Mouse (Mus musculus) megakaryocyte, embryonic 14.5 days (primary cell): Measurements from ENCODE around the gene Smim6. TPM values are rescaled to one million over a fixed set of nuclear protein-coding genes. Genes with fewer than 3 reads are reported as not detected.

ENCODE experiments used
- H3K27me3 ChIP-seq: replicated peaks from 2 replicates; pipeline ENCODE3; 2012; ENCODE audit warnings: inconsistent platforms
- H3K36me3 ChIP-seq: replicated peaks from 2 replicates; pipeline ENCODE3; 2012; ENCODE audit warnings: low read length, inconsistent platforms, mixed read lengths
- H3K4me1 ChIP-seq: 2 replicates; pipeline ENCODE4 v1.6.1; 2012; ENCODE audit warnings: inconsistent platforms
- H3K4me3 ChIP-seq: replicated peaks from 2 replicates; pipeline ENCODE3; 2012; ENCODE audit warnings: moderate library complexity, mild to moderate bottlenecking, inconsistent platforms
- H3K9me3 ChIP-seq: 2 replicates; pipeline ENCODE4 v1.6.1; 2012; ENCODE audit warnings: inconsistent platforms
- FLI1 ChIP-seq: IDR thresholded peaks from 2 replicates; pipeline ENCODE4 v1.6.1; 2012; ENCODE audit warnings: low read length, inconsistent platforms, mixed read lengths
- GATA1 ChIP-seq: IDR thresholded peaks from 3 replicates; pipeline ENCODE4 v1.6.1; 2012; ENCODE audit warnings: mixed read lengths, low read length, inconsistent platforms, borderline replicate concordance
- polyA plus RNA-seq: library from polyadenylated mRNA; stranded (reverse); fragments of >175 nt; gene quantifications from 2 replicates; pipeline ENCODE4 v1.2.3, GENCODE M21; 2012; ENCODE audit warnings: low replicate concordance; ENCODE audit not compliant: insufficient read depth

Smim6 gene
- polyA plus RNA-seq, 1 experiment = not detected

DNA sequence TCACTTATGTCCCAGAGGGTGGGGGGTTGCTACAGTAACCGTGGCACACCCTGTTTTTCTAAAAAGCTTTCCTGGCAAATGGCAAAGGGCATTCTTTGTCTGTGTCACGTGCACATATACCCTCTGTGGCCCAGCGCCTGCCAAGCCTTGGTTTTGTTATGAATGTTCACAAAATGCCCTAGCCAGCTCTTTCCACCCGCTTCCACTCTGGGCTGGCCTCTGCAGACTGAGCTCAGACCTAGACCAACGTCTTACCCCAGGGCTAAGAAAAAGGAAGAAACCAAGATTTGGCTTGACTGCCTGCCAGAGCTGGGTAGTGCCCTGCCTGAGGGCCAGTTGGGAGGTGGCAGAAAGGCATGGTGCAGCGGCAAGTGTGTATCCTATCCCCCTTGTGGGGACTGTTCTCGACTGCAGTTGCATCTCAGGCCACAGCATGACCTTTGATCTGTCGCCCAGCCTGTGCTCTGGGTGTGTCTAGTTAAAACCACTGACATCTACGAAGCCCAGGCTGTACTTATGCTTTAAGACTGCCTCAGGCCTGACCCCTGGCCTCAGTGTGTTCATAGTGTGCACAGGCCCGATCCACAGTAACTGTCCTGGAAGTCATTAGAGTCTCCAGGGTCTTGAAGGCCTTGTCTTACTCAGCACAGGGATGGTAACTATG, 43.5 kb downstream of the Smim6 start:
- Histone ChIP-seq H3K4me3 (no peak overlapping the region), H3K27me3 (no peaks in the 10 kb centered on the region), H3K4me1 (peaks cover 30% of the 10 kb centered on the region), H3K9me3 (no peaks in the 10 kb centered on the region), H3K36me3 (peaks cover 90% of the 10 kb centered on the region)
- TF ChIP-seq GATA1 (no peak), FLI1 (no peak)

DNA sequence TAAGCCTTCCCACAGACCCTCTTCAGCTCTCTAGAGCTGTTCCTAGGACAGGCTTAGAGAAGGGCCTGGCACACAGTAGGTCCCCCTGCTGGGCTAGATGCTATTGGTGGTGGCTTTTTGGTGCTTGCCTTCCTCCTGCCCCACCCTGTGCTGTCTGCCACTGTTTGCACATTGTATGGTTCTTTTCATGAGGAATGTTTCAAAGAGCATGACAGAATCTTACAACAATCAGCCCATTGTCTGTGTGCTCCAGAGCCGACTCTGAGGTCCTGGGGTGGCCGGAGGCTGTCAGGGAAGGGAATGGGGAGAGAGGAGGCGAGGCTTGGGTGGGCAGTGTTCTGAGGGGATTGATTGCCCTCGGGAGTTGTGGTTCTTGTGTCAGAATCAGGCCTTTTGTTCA, 44.6 kb downstream of the Smim6 start:
- H3K4me1 ChIP-seq = peaks cover 32% of the 10 kb centered on the region
- no peak overlapping the region for H3K4me3 ChIP-seq
- no peaks in the 10 kb centered on the region for H3K27me3 ChIP-seq
- peaks cover 90% of the 10 kb centered on the region for H3K36me3 ChIP-seq
- no peak for TF ChIP-seq GATA1
- TF ChIP-seq FLI1 = no peak
- no peaks in the 10 kb centered on the region for H3K9me3 ChIP-seq

DNA sequence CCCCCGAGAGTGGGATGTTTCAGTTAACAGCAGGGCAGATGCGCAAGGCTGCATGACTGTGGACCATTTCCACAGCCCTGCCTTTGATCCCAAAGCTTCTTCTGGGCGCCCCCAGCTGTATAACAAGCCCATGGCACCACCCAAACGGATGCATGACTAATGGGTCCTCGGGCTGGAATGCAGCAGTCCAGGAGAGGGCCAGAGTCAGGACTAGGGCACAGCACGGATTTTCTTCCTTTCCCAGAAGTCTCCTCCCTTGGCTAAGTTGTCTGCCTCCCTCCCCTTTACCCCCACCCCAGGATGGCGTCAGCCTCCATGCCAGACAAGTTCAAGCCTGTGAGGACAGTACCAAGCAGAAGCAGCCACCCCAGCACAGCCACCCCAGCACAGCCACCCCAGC, 46.2 kb downstream of the Smim6 start:
- no peaks in the 10 kb centered on the region for H3K27me3 ChIP-seq
- H3K36me3 ChIP-seq = peaks cover 90% of the 10 kb centered on the region
- no peaks in the 10 kb centered on the region for H3K9me3 ChIP-seq
- no peak overlapping the region for H3K4me3 ChIP-seq
- H3K4me1 ChIP-seq = peaks cover 42% of the 10 kb centered on the region
- TF ChIP-seq GATA1 = no peak
- TF ChIP-seq FLI1 = no peak

DNA sequence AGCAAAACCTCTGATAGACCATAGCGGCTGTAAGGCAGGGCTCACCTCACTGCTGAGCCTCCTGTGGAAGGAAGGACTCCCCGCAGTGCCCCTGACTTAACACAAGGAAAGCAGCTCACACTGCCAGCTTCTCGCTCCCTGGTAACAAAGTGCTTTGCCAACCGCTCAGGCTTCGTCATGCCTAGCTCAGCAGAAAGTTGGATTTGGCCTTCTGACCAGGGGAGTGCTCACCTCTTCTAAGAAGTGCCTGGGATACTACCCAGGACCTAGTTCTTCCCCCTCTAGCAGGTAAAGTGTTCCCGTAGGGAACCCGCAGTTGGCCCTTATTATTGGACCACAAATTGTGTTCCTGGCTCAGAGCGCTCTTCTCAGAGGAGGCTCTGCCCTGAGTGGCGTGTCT, 47.2 kb downstream of the Smim6 start:
- peaks cover 52% of the 10 kb centered on the region for H3K4me1 ChIP-seq
- H3K36me3 ChIP-seq = peaks cover 90% of the 10 kb centered on the region
- no peak for TF ChIP-seq GATA1
- no peak for TF ChIP-seq FLI1
- H3K4me3 ChIP-seq = no peak overlapping the region
- H3K27me3 ChIP-seq = no peaks in the 10 kb centered on the region
- no peaks in the 10 kb centered on the region for H3K9me3 ChIP-seq

DNA sequence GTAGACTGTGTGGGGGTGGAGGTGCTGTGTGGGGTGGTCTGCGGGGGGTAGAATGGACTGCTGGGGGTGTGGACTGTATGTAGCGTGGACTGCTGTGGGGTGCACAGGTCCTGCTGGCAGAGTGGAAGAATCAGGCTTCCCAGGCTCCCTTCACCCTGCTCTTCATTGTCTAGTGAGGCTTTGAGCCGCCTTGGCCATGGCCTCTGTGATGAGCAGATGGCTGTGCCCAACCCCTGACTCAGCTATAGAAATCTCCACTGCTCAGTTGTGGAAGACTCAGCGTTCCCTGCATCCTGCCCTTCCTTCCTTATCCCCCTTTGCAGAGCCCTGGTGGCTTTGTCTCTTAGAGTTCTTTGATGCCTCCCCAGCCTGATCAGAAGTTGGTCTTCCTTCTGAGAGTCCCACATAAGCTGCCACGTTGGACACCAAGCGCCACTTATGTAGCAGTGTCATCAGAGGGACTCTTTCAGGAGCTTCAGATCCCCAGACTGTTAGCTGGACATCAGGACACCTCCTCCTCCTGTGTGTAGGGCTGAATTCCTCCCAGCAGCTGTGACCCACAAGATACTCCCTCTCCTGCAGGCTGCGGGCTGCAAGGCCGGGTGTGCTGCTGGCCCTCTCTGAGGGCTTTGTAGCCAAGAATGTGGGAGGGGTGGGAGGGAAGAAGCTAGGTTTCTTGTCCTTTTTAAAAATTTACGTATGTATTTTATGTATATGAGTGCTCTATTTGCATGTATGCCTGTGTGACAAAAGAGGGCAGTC, 51.0 kb downstream of the Smim6 start:
- Histone ChIP-seq H3K27me3 (no peaks in the 10 kb centered on the region), H3K4me1 (peaks cover 51% of the 10 kb centered on the region), H3K9me3 (no peaks in the 10 kb centered on the region), H3K36me3 (peaks cover 86% of the 10 kb centered on the region), H3K4me3 (peak overlapping the region; percentile 53)
- TF ChIP-seq GATA1 (no peak), FLI1 (no peak)

Other genes starting within 250 kb of the Smim6 start
- gene Grb2, start 203.4 kb upstream of the Smim6 start, polyA plus RNA-seq = 30.1 and 77.5 TPM in 2 replicates
- gene Tmem94, start 146.6 kb upstream of the Smim6 start, polyA plus RNA-seq = 22.7 and 34.8 TPM in 2 replicates
- 3.0 and 5.3 TPM in 2 replicates for gene Caskin2, start 98.4 kb upstream of the Smim6 start, polyA plus RNA-seq
- 21.0 and 35.3 TPM in 2 replicates for gene Tsen54, start 97.3 kb upstream of the Smim6 start, polyA plus RNA-seq
- gene Llgl2, start 88.0 kb upstream of the Smim6 start, polyA plus RNA-seq = 6.1 and 12.4 TPM in 2 replicates
- 0.48 TPM in 1 of 2 replicates, not detected in the other for gene Myo15b, start 53.6 kb upstream of the Smim6 start, polyA plus RNA-seq
- gene Smim5, start 12.1 kb upstream of the Smim6 start, polyA plus RNA-seq = 6.7 and 13.1 TPM in 2 replicates
- 13.5 and 14.4 TPM in 2 replicates for gene Sap30bp, start 21.3 kb downstream of the Smim6 start, polyA plus RNA-seq
- gene Recql5, start 21.5 kb downstream of the Smim6 start, polyA plus RNA-seq = 9.5 and 10.4 TPM in 2 replicates
- gene Itgb4, start 62.7 kb downstream of the Smim6 start, polyA plus RNA-seq = 5.6 and 6.9 TPM in 2 replicates
- gene Galk1, start 100.7 kb downstream of the Smim6 start, polyA plus RNA-seq = 197 and 238 TPM in 2 replicates
- gene H3f3b, start 115.9 kb downstream of the Smim6 start, polyA plus RNA-seq = 819 and 908 TPM in 2 replicates
- gene Unk, start 118.3 kb downstream of the Smim6 start, polyA plus RNA-seq = 18.8 and 53.4 TPM in 2 replicates
- gene Unc13d, start 165.9 kb downstream of the Smim6 start, polyA plus RNA-seq = 221 and 384 TPM in 2 replicates
- 842 and 1,717 TPM in 2 replicates for gene Wbp2, start 175.0 kb downstream of the Smim6 start, polyA plus RNA-seq
- gene Trim47, start 215.2 kb downstream of the Smim6 start, polyA plus RNA-seq = 6.9 and 23.5 TPM in 2 replicates
- gene Trim65, start 219.1 kb downstream of the Smim6 start, polyA plus RNA-seq = 3.0 and 9.5 TPM in 2 replicates
- 25.4 and 80.4 TPM in 2 replicates for gene Mrpl38, start 226.9 kb downstream of the Smim6 start, polyA plus RNA-seq